Mouse (Mus musculus) hindbrain, embryonic 10.5 days (tissue): ENCODE data around the gene Flrt1. TPM values are rescaled to one million over a fixed set of nuclear protein-coding genes. Genes with fewer than 3 reads are reported as not detected.
"Not testable (repeated sequence)": the region's sequence is repeated elsewhere in the genome, so short reads cannot be mapped to it uniquely, and the experiment has no call there.

Experiments used
- DNase-seq: peaks from one replicate; pipeline ENCODE4 v3.0.0-alpha.2; 2017; ENCODE audit warnings: low spot score
- H3K27ac ChIP-seq: fragments of 300-500 bp; sonication (generic); 2 replicates; pipeline ENCODE4 v1.5.1; 2016; ENCODE audit warnings: mild to moderate bottlenecking, moderate library complexity
- H3K27me3 ChIP-seq: fragments of 300-500 bp; sonication (generic); 2 replicates; pipeline ENCODE4 v1.6.1; 2016; ENCODE audit warnings: mild to moderate bottlenecking; ENCODE audit not compliant: poor library complexity, insufficient read depth, severe bottlenecking
- H3K36me3 ChIP-seq: fragments of 300-500 bp; sonication (generic); 2 replicates; pipeline ENCODE4 v1.6.1; 2016; ENCODE audit warnings: mild to moderate bottlenecking, moderate library complexity
- H3K4me1 ChIP-seq: fragments of 300-500 bp; sonication (generic); replicated peaks from 2 replicates; pipeline ENCODE4 v1.6.1; 2016; ENCODE audit warnings: mild to moderate bottlenecking
- H3K4me3 ChIP-seq: fragments of 300-500 bp; sonication (generic); 2 replicates; pipeline ENCODE4 v1.5.1; 2016; ENCODE audit warnings: mild to moderate bottlenecking, moderate library complexity
- H3K9me3 ChIP-seq: fragments of 300-500 bp; sonication (generic); 2 replicates; pipeline ENCODE4 v1.6.1; 2016; ENCODE audit warnings: mild to moderate bottlenecking, moderate library complexity
- WGBS: fragments of 180-500 bp; shearing (Covaris S2); methylation state at CpG from one replicate; pipeline ENCODE4 v1.1.7; 2016; 5-methylcytosine and 5-hydroxymethylcytosine counted together
- polyA plus RNA-seq: library from polyadenylated mRNA; unstranded; fragments of >200 nt; fragmentation: Nextera tagmentation; extraction: Ambion mirVana; gene quantifications from 2 replicates; pipeline ENCODE4 v1.2.1, GENCODE M21; 2016

The Flrt1 gene
- polyA plus RNA-seq, 1 experiment from 2014 or later, result 3.1 TPM

DNA sequence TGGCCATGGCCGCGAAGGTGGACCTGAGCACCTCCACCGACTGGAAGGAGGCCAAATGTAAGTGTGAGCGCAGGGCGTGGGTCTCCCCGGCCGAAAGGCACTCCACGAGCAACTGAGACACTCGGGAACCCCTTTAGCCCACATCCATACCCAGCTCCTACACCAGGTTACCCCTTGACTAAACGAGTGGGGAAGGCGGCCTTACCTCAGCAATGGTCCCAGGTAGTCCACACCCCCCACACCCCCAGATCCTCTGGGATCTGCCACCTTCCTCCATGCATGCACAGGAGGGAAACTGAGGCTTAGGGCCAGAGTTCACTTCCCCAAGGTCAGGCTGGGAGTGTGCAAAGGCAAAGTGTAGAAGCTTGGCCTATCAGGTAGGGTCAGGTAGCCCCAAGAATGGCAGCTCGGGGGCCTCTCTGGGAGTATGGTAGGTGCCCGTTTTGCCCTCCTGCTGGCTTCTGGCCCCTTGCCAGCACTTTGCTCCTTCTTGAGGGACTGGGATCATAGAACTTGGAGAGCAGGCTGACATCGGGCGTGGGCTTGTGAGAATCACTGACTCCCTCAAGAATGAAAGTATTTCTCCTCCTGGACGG, 48.3 kb downstream of the Flrt1 start:
- Histone ChIP-seq H3K4me3 (peak overlapping the region; percentile 79), H3K27me3 (peaks cover 57% of the 10 kb centered on the region), H3K36me3 (no peaks in the 10 kb centered on the region), H3K9me3 (no peaks in the 10 kb centered on the region), H3K27ac (peak overlapping the region; percentile 79), H3K4me1 (peaks cover 34% of the 10 kb centered on the region)
- DNase-seq, result no peak
- WGBS, result 4% methylated on average over 16 of the region's 16 CpGs

DNA sequence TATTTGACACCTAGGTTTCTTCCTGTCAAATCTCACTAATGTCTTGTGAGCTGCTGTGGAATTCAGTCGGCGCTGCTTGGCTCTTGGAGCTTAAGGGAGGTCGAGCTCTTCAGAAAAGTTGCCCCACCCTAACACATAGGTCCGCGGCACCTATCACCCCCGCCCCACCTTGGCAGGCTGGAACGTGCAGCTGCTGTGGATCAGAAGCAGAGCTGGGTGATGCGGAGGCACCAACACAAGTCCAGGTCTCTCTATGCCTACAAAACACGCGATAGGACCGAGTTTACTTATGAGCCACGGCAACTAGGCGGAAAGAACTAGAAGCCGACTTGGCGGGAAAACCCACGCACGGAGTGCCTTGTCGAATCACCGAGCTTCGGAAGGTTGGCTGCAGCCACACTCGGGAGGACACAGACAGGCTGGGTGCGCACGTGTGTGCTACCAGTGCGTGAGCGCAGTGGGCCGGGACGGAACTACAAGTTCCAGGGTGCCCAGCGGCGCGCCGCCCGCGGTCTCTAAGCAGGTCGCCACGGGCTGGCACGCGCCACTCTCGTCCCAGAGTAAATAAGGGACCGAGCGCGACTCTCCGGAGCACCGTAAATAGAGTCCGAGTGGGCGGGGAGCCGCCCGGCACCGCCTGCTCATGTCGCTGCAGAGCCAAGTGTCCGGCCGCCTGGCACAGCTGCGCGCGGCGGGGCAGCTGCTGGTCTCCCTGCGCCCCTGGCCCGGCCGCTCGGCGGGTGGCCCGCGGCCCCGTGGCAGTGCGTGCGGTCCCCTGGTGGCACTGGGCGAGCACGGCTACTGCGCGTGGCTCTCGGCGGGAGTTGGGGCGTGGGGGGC, 49.1 kb downstream of the Flrt1 start, which contains the start of gene Macrod1:
Gene Macrod1 (plus strand): TSS at position 563 of the 840 bp plus-strand sequence.
- peaks cover 53% of the 10 kb centered on the region for H3K27me3 ChIP-seq
- 1% methylated on average over 72 of the region's 72 CpGs for WGBS
- peak within 1 kb of the TSS; percentile 79 for H3K27ac ChIP-seq
- peak; percentile 75 for DNase-seq
- H3K9me3 ChIP-seq, result no peaks in the 10 kb centered on the region
- peaks cover 34% of the 10 kb centered on the region for H3K4me1 ChIP-seq
- no peaks in the 10 kb centered on the region for H3K36me3 ChIP-seq
- peak within 1 kb of the TSS; percentile 79 for H3K4me3 ChIP-seq

DNA sequence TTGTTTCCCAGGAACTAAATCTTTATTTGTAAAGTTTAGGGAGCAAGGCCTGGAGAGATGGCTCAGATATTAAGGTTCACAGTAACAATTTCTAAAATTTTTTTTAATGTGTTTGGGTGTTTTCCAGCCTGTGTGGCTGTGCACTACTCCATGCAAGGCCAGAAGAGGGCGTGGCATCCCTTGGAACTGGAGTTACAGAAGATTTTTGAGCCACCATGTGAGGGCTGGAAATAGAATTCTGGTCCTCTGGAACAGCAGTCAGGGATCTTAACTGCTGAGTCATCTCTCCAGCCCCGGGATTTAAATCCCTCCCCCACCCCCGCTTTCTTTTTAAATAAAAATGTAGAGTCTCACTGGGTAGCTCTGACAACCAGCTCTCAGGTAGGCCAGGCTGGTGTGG, 50.4 kb downstream of the Flrt1 start:
- peaks cover 49% of the 10 kb centered on the region for H3K27me3 ChIP-seq
- WGBS, result 48% methylated on average over 3 of the region's 3 CpGs
- no peaks in the 10 kb centered on the region for H3K9me3 ChIP-seq

DNA sequence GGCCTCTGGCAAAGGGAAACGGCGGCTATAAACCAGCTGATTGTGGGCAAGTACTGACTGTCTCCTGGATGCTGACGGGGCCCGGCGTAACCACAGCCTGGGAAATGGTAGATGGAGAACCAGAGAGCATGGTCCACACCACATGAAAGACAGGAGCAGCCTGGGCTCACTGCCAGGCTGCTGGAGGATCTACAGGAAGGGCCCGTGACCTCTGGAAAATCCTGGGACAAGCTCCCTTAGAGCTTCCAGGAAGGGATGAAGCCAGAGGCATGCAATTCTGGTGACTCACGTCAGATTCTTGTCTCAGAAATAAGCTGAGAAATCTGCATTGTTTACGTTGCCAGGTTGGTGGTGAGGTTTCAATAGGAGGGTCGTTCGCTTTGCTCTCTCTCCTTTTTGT, 50.8 kb downstream of the Flrt1 start:
- no peaks in the 10 kb centered on the region for H3K9me3 ChIP-seq
- peaks cover 30% of the 10 kb centered on the region for H3K4me1 ChIP-seq
- no peak overlapping the region for H3K27ac ChIP-seq
- peaks cover 45% of the 10 kb centered on the region for H3K27me3 ChIP-seq
- no peaks in the 10 kb centered on the region for H3K36me3 ChIP-seq
- 75% methylated on average over 10 of the region's 10 CpGs for WGBS
- no peak for DNase-seq
- no peak overlapping the region for H3K4me3 ChIP-seq

More for the DNA sequence above, 50.4 kb downstream of the Flrt1 start:
- no peaks in the 10 kb centered on the region for H3K36me3 ChIP-seq
- DNase-seq, result no peak
- no peak overlapping the region for H3K27ac ChIP-seq
- no peak overlapping the region for H3K4me3 ChIP-seq
- peaks cover 34% of the 10 kb centered on the region for H3K4me1 ChIP-seq

DNA sequence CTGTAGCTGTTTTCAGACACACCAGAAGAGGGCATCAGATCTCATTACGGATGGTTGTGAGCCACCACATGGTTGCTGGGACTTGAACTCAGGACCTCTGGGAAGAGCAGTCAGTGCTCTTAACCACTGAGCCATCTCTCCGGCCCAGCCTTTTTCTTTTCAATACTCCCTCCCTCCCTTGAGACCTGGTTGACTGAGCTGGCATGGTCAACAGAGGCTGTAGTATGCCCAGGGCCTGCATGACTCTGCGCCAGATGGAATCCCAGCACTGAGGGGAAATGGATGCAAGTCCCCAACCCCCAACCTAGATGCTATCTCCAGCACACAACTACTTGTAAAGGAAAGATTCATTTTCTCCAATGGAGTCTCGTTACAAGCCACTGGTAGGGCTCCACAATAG, 52.1 kb downstream of the Flrt1 start:
- not testable (repeated sequence) for DNase-seq, H3K27ac ChIP-seq, H3K36me3 ChIP-seq, H3K9me3 ChIP-seq, H3K4me3 ChIP-seq
- H3K27me3 ChIP-seq, result peaks cover 31% of the 10 kb centered on the region
- 86% methylated on average over 4 of the region's 4 CpGs for WGBS
- peaks cover 24% of the 10 kb centered on the region for H3K4me1 ChIP-seq

DNA sequence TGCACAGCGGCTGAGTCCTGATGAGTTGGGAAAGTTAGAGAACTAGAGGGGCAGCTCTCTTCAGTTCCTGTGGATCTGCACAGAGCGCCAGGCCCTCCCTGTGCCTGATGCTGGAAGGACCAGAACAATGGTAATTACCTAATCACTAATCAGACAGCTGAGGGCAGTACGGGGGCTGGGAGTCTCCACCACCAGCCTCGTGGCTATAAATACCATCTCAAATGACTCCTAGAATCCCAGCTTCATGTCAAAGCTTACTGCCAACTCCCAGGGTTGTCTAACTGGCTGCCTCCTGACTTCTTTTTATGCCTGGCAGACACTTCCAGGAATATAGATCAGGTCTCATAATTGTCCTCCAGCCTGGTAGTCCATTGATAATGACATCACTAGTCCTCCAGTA, 60.8 kb downstream of the Flrt1 start:
- Histone ChIP-seq H3K4me3 (no peak overlapping the region), H3K36me3 (no peaks in the 10 kb centered on the region), H3K27ac (peak overlapping the region; percentile 23; the same call in 1 of the 2 replicates), H3K27me3 (no peaks in the 10 kb centered on the region), H3K4me1 (peaks cover 7% of the 10 kb centered on the region), H3K9me3 (no peaks in the 10 kb centered on the region)
- 53% methylated on average over 4 of the region's 4 CpGs for WGBS
- no peak for DNase-seq

DNA sequence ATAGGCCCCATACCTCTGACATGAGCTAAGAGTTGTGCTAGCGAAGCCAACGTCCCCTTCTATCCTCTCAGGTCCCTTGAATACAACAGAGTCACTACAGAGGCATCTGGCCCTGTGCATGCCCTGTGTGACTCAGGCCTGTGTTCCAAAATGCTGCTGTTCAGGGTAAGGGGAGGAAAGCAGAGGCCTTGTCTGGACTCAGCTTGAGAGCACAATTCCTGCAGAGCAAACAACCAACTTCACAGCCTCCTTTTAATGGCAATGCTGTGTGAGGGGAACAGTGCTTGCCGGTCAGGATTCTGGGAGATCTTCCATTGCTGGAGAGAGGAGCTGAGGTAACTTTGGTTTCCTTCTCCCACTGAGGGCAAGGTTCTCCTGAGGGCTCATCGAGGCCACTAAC, 61.2 kb downstream of the Flrt1 start:
- Histone ChIP-seq H3K9me3 (no peaks in the 10 kb centered on the region), H3K4me1 (peaks cover 7% of the 10 kb centered on the region), H3K27me3 (no peaks in the 10 kb centered on the region), H3K36me3 (no peaks in the 10 kb centered on the region), H3K27ac (peak overlapping the region; percentile 23; the same call in 1 of the 2 replicates), H3K4me3 (no peak overlapping the region)
- DNase-seq, result no peak
- 68% methylated on average over 4 of the region's 4 CpGs for WGBS

Other genes with a start within 250 kb of the Flrt1 start
- gene Ccdc88b, start 247.5 kb downstream of the Flrt1 start, polyA plus RNA-seq, result 0.37 and 1.2 TPM in 2 replicates
- gene Trmt112, start 196.0 kb downstream of the Flrt1 start, polyA plus RNA-seq, result 148 and 157 TPM in 2 replicates
- gene Prdx5, start 195.6 kb downstream of the Flrt1 start, polyA plus RNA-seq, result 155 and 196 TPM in 2 replicates
- gene Esrra, start 183.9 kb downstream of the Flrt1 start, polyA plus RNA-seq, result 8.4 and 12.0 TPM in 2 replicates
- gene Catsperz, start 180.3 kb downstream of the Flrt1 start, polyA plus RNA-seq, result 0.46 TPM in 1 of 2 replicates, not detected in the other
- gene Kcnk4, start 171.2 kb downstream of the Flrt1 start, polyA plus RNA-seq, result not detected in 2 replicates
- 63.1 and 75.5 TPM in 2 replicates for gene Bad, start 163.9 kb downstream of the Flrt1 start, polyA plus RNA-seq
- gene Gpr137, start 163.2 kb downstream of the Flrt1 start, polyA plus RNA-seq, result 31.2 and 40.9 TPM in 2 replicates
- 157 and 186 TPM in 2 replicates for gene Ppp1r14b, start 130.8 kb downstream of the Flrt1 start, polyA plus RNA-seq
- gene Plcb3, start 129.3 kb downstream of the Flrt1 start, polyA plus RNA-seq, result 22.3 and 28.3 TPM in 2 replicates
- 119 and 121 TPM in 2 replicates for gene Fkbp2, start 125.2 kb downstream of the Flrt1 start, polyA plus RNA-seq
- gene Vegfb, start 118.1 kb downstream of the Flrt1 start, polyA plus RNA-seq, result 35.6 and 36.2 TPM in 2 replicates
- 18.7 and 23.3 TPM in 2 replicates for gene Dnajc4, start 113.2 kb downstream of the Flrt1 start, polyA plus RNA-seq
- 20.6 and 23.2 TPM in 2 replicates for gene Nudt22, start 109.6 kb downstream of the Flrt1 start, polyA plus RNA-seq
- gene Trpt1, start 109.6 kb downstream of the Flrt1 start, polyA plus RNA-seq, result 9.9 and 13.5 TPM in 2 replicates
- 8.7 and 10.1 TPM in 2 replicates for gene Fermt3, start 86.3 kb downstream of the Flrt1 start, polyA plus RNA-seq
- 372 and 451 TPM in 2 replicates for gene Stip1, start 65.8 kb downstream of the Flrt1 start, polyA plus RNA-seq
- 2.9 and 3.4 TPM in 2 replicates for gene Macrod1, start 48.9 kb downstream of the Flrt1 start, polyA plus RNA-seq
- 273 and 309 TPM in 2 replicates for gene Otub1, start 100.6 kb upstream of the Flrt1 start, polyA plus RNA-seq
- 914 and 944 TPM in 2 replicates for gene Cox8a, start 111.9 kb upstream of the Flrt1 start, polyA plus RNA-seq
- gene Naa40, start 135.5 kb upstream of the Flrt1 start, polyA plus RNA-seq, result 89.8 and 96.5 TPM in 2 replicates
- gene Rcor2, start 161.6 kb upstream of the Flrt1 start, polyA plus RNA-seq, result 72.0 and 79.1 TPM in 2 replicates
- gene Mark2, start 236.1 kb upstream of the Flrt1 start, polyA plus RNA-seq, result 47.0 and 56.5 TPM in 2 replicates